Mouse (Mus musculus) intestine, embryonic 14.5 days (tissue): ENCODE measurements around the gene Olfr47. TPM values are rescaled to one million over a fixed set of nuclear protein-coding genes. Genes with fewer than 3 reads are reported as not detected.

ENCODE experiments used
- ATAC-seq: fragments of 200-750 bp; cut with Nextera tagmentation; replicated peaks from 2 replicates; pipeline ENCODE4 v1.8.0; 2017; ENCODE audit warnings: low read depth, moderate number of reproducible peaks, moderate TSS enrichment, moderate library complexity; ENCODE audit not compliant: low FRiP score, low TSS enrichment
- DNase-seq: peaks from one replicate; pipeline ENCODE4 v3.0.0-alpha.2; 2018; ENCODE audit warnings: low spot score
- H3K27ac ChIP-seq: fragments of 300-500 bp; sonication (generic); 2 replicates; pipeline ENCODE4 v1.5.1; 2014; ENCODE audit warnings: low read depth, mild to moderate bottlenecking, control low read depth
- H3K27me3 ChIP-seq: fragments of 300-500 bp; sonication (generic); replicated peaks from 2 replicates; pipeline ENCODE4 v1.6.1; 2014; ENCODE audit warnings: low read length, control low read depth; ENCODE audit not compliant: control insufficient read depth, insufficient read depth
- H3K36me3 ChIP-seq: fragments of 300-500 bp; sonication (generic); 2 replicates; pipeline ENCODE4 v1.6.1; 2014; ENCODE audit warnings: low read length, control low read depth; ENCODE audit not compliant: control insufficient read depth, insufficient read depth
- H3K4me1 ChIP-seq: fragments of 300-500 bp; sonication (generic); replicated peaks from 2 replicates; pipeline ENCODE4 v1.6.1; 2014; ENCODE audit warnings: low read length, control low read depth, mixed read lengths; ENCODE audit not compliant: control insufficient read depth, insufficient read depth
- H3K4me2 ChIP-seq: fragments of 300-500 bp; sonication (generic); 2 replicates; pipeline ENCODE4 v1.6.1; 2014; ENCODE audit warnings: low read length
- H3K4me3 ChIP-seq: fragments of 300-500 bp; sonication (generic); 2 replicates; pipeline ENCODE4 v1.5.1; 2014; ENCODE audit warnings: low read depth, low read length, control low read depth, mixed read lengths
- H3K9ac ChIP-seq: fragments of 300-500 bp; sonication (generic); 2 replicates; pipeline ENCODE4 v1.6.1; 2014; ENCODE audit warnings: mild to moderate bottlenecking, low read length
- H3K9me3 ChIP-seq: fragments of 300-500 bp; sonication (generic); 2 replicates; pipeline ENCODE4 v1.6.1; 2016; ENCODE audit warnings: low read length, control low read depth; ENCODE audit not compliant: control insufficient read depth
- WGBS: fragments of 180-500 bp; shearing (Covaris S2); extraction: QIAGEN DNeasy Blood & Tissue Kit; methylation state at CpG from one replicate; pipeline ENCODE4 v1.1.7; 2014; 5-methylcytosine and 5-hydroxymethylcytosine counted together
- polyA plus RNA-seq: library from polyadenylated mRNA; unstranded; fragments of >200 nt; fragmentation: Nextera tagmentation; extraction: Ambion mirVana; gene quantifications from 2 replicates; pipeline ENCODE4 v1.2.1, GENCODE M21; 2014

Gene Olfr47
- polyA plus RNA-seq, 1 experiment from 2014 or later = not detected

DNA sequence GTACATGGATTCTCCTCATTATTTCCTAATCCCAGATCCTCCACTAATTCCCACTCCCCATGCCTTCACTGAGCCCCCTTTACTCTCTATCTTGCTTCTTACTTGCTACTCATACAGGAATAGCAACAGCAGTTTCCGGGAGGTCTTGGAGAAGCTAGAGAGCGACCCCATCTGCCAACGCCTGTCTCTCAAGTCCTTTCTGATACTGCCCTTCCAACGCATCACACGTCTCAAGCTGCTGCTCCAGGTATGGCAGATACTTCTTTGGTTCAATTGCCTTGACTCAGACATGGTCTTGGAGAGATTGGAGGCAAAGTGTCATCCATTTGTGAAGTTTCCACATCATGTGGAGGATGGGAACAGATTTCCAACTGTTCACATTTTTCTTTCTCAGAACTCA is 49.2 kb downstream of the Olfr47 start:
- Histone ChIP-seq H3K4me3 (no peak overlapping the region), H3K4me1 (no peaks in the 10 kb centered on the region), H3K27ac (no peak overlapping the region), H3K9ac (no peak overlapping the region), H3K27me3 (no peaks in the 10 kb centered on the region), H3K36me3 (peaks cover 78% of the 10 kb centered on the region), H3K4me2 (no peak overlapping the region), H3K9me3 (no peaks in the 10 kb centered on the region)
- WGBS = 92% methylated on average over 5 of the region's 5 CpGs
- DNase-seq (no peak), ATAC-seq (no peak)

Other genes starting within 250 kb of the Olfr47 start
- gene Olfr441, start 125.2 kb upstream of the Olfr47 start, polyA plus RNA-seq = not detected in 2 replicates
- gene Olfr237-ps1, start 85.0 kb upstream of the Olfr47 start, polyA plus RNA-seq = not detected in 2 replicates
- gene Olfr437, start 68.2 kb upstream of the Olfr47 start, polyA plus RNA-seq = not detected in 2 replicates
- not detected in 2 replicates for gene Olfr13, start 59.4 kb upstream of the Olfr47 start, polyA plus RNA-seq
- not detected in 2 replicates for gene Olfr435, start 34.4 kb upstream of the Olfr47 start, polyA plus RNA-seq
- gene Olfr434, start 18.5 kb upstream of the Olfr47 start, polyA plus RNA-seq = not detected in 2 replicates
- 17.3 and 20.3 TPM in 2 replicates for gene Arhgef5, start 34.1 kb downstream of the Olfr47 start, polyA plus RNA-seq
- not detected in 2 replicates for gene Nobox, start 78.0 kb downstream of the Olfr47 start, polyA plus RNA-seq